Mouse (Mus musculus) frontal cortex, postnatal 10 days (tissue): ENCODE data around the gene BC049352.

Experiments used
- DNase-seq, 2 experiments: peaks; one replicate each; pipeline ENCODE4 v3.0.0; 2022; ENCODE audit warnings: low spot score in 2 of 2, mixed read lengths in 1 of 2

The BC049352 gene

DNA sequence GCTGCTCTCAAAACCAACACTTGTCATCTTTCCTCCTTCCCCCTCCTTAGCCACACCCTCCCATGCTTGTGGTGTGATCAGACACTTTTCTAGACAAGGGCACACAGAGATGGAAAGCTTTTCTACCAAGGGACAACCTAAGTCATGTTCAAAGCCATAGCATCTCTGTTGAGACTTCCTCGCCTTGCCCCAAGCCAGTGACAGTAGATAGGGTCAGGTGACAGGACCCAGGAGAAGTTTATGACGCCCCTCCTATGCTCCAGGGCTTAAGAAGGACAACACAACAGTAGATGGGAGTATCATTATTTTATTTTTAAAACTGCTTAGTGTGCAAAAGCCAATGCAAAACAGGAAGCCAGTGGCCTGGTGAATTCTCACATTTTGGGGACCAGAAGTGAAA is 65.7 kb downstream of the BC049352 start:
- no peak for DNase-seq

DNA sequence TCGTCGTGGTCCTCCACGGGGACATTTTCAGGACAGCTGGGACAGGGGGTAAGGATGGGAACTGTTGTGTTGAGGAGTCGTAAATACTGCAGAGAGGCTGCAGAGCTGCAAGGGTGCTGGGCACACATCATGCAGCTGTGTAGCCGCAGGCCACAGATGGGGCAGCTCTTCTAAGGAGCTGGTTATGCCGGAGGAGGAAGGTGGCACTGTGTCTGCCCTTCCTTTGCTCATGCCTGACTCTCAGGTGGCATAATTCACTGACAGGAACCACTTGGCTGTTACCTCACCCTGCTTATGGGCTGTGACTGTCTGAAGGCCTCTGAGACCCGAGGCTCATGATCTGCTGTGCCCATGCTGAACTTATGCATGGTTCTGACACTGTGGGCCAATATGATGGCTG is 68.5 kb downstream of the BC049352 start:
- DNase-seq, result no peak

DNA sequence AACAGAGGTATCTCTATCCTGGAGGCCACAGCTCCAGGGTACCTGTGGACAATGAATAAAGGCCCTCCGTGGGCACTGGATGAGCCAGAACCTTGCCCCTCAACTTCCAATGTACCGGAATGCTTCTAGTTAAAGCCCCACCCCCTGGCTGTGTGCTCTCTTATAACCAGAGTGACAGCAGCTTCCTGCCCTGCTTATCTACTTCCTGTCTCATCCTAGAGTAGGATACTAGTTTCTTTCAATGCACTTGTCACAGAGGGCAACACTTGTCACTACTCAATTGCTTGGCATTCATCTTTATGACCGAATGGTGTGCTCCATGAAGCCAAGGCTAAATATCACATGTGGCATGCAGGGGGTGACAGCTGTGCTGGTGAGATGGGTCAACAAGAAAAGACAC is 69.5 kb downstream of the BC049352 start:
- no peak for DNase-seq

DNA sequence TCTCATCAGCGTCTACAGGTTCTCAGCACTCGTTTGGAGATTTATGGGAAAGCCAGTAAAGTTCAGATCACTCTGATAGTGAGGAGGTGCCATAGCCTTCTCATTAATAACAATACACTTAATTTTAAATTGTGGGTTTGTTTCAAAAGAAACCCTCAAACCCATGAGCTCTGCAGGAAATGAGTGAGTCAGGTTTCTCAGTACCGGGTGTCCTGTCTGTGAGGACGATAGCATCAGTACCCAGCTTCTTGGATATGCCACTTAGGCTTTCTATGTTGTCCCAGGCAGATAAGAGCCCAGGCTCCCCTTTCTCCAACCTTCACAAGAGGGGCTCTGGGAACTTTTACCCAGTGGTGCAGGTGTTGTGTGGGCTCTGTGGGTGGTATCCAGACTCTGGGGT is 70.2 kb downstream of the BC049352 start:
- no peak for DNase-seq

DNA sequence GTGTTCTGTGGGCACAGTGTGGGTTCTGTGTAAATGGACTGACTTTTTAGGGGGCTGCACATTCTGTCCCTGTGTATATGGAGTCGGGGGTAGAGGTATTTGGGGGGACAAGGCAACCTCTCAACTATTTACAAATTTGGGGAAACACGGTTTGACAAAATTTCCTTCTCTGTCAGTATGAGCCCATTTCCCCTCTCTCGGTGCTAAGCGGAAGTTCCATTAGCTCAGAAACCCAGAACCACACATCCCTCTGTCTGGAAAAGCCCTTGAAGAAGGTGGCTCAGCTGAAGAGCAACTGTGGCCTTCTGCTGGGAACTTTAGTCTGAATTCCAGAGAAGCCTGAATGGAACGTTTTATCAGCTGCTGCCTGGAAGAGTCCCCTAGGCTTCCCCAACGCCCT is 70.6 kb downstream of the BC049352 start:
- no peak for DNase-seq

DNA sequence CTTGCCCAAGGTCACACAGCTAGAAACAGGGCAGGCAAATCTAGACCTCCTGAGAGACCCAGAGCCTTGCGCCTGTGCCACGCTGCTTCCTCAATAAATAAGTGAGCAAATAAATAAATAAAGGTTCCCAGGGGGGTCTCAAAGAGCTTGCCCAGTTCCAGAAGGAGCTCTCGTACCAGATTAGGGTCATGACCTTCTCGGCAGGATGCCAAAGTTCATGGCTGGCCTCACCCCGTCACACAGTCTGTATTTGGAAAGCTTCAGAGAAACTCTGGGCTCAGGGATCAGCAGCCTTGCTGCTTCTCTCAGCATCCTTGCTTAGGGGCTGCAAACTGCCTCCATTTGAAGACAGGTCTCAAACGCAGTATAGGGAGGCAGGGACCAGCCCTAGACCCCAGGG is 72.2 kb downstream of the BC049352 start:
- no peak for DNase-seq

DNA sequence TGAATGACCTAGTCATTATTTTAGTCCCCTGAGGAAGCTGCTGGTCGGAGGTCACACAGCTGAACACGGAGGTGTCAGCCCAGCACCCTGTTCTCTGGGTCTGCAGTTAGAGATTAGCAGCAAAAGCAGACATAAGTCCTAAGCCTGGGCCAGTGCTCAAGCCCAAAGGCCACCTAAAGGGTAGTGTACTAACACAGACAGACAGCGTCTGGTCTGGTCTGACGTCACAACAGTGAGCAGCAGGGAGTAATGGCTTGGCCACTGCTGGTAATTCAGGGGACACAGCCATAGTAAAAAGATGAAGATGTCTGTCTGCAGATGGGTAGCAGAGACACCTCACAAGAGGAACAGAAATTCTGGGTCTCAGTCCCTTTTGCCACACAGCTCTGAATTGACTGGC is 72.8 kb downstream of the BC049352 start:
- DNase-seq, result no peak

DNA sequence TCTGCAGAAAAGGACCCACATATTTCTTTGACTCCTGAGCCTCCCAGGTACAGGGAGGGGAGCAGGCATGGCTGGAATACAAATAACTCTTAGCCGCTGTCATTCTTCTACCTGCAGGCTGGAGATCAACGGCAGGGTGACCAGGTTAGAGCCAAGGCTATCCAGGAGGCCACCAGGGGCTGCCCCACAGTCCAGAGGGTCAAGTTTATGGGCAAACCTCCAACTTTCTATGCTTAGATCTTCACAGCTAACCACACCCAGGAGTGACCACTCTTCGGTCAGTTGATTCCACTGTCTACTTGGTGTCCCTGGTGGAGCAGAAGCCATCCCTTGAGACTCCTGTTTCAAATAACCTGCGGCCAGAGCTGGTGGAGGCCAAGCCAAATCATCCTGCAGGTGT is 73.6 kb downstream of the BC049352 start:
- no peak for DNase-seq

DNA sequence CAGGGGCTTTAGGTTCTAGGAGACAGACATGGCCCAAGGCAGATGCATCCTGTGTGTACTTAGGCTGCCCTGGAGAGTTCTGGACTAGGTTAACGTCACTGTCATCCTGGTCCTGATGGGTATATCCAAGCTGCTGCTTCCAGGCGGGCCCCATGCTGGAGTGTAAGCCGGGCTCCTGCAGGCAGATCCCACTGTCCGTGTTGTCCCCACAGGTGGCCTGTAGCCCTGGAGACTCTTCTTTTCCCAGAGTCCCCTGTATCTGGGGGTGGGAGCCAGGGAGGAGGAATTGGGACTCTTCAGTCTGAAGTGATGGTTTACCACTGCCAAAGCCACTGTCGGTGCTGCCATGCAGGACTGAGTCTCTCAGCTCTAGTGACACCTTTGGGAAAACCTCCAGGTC is 74.2 kb downstream of the BC049352 start:
- no peak for DNase-seq

DNA sequence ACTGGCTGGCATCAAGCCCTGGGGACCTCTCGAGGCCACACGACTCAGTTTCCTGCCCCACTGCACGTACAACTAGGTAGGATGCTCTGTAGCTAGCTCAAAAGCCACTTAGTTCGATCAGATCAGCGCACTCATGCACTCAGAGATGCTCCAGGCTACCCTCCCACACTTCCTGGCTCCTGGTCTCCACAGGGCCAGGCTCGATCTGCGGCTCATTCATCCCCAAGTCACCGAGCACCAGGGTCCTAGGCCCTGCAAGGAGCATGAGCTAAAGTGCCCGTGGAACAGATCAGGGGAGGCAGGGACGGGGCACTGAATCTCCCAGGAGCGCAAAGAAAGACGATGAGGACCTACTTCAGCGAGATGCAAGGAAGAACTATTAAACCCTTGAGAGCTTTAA is 77.3 kb downstream of the BC049352 start:
- DNase-seq, result no peak

DNA sequence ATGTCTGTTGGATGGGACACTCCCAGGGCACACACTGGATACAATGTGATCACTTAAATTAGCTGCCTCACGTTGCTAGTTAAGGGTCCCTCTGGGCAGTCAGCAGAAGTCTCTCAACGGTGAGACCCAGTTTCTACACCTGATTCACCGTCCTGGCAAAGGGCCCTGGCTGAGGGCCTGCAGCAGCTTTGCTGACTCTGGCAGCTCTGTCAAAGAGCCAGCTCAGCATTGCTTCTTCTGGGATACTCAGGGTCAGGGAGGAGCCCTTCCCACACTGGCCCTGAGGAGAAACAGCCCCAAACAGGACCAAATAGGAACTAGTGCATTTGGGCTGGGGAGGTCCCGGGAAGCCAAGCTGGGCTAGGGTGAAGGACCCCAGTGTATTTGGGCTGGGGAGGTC is 79.7 kb downstream of the BC049352 start:
- no peak for DNase-seq

DNA sequence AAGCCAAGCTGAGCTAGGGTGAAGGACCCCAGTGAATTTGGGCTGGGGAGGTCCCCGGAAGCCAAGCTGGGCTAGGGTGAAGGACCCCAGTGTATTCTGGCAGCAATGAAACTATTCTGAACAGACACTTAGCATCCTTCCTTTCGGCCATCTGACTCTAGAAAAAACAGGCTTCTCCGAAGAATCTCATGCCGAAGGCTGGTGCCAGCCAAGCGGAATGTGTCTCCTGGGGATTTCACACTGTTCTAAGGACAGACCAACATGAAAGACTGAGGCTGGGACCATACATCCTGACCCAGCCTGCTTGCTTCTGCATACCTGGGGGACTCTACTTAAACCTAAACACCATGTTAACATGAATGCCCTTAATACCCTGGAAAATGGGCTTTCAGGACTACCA is 80.1 kb downstream of the BC049352 start:
- DNase-seq, result no peak

DNA sequence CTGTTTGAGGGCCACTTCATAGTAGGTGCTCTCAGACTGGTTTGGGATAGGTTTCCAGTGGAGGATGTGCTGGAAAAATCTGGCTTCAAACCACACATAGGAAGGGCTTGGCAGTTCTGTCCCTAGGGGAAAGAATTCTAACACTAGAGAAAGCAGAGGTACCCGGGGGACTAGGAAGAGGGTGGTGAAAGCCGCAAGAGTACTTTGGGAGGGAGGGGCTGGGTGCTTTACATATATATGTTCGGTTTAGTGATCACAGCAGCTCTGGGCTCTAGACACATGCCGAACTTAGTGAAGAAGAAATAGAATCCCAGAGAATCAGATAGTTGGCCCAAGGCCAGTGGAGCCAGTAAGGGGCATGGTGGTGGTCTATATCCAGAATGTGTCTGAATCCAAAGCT is 85.3 kb downstream of the BC049352 start:
- DNase-seq, result no peak

DNA sequence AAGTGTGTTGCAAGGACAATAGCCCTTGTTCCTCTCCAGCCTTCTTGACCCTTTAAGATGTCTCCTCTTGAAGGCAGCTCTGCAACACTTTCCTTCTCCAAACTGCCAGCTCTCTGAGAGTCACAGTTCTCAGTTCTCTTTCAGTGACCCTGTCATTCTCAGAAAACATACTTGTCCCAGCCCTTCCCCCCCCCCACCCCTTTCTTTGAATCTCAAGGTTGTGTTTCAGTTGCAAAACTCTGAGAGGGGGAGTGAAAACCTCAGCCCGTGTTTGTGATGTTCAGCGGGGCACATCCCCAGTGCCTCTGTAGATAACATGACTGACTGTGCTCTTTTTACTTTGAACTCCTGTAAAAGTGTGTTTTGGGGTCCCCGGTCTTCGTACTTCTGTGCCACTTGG is 86.3 kb downstream of the BC049352 start:
- DNase-seq, result no peak

DNA sequence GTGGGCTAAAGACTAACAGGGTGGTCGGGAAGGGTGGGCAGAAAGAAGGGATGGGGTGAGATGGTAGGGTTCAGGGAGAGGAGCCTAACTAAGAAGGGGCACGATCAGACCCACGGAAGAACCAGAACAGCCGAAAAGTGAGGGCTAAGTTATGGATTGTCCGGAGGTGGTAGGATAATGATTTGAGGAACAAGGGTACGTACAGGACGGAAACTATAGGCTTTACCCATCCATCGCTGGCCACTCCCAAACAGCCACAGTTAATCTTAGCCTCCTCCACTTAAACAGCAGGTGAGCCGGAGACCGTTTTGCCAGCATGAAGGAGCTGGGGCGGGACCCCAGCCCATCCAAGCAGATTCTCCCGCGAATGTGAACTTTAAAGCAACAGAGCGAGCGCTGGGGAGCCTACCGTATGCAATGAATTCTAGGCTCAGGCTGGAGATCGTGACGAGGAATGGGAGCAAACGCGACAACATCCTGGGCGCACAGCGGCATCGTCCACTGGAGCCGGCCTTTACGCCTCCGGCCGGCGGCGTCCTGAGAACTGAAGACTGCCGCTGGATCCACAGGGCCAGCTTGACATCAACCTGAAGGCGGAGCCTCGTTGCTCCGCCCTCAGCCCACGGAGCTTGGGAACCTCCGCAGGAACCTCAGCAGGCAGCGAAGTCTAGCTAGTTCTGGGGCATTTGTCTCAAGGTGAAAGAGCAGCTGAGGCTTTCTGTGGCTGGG is 87.0 kb downstream of the BC049352 start, which contains the start of gene Il10ra:
Il10ra (minus strand) TSS at position 553 of the 729 bp plus-strand sequence.
- DNase-seq, result peak in 1 of 2 experiments; percentile 27

DNA sequence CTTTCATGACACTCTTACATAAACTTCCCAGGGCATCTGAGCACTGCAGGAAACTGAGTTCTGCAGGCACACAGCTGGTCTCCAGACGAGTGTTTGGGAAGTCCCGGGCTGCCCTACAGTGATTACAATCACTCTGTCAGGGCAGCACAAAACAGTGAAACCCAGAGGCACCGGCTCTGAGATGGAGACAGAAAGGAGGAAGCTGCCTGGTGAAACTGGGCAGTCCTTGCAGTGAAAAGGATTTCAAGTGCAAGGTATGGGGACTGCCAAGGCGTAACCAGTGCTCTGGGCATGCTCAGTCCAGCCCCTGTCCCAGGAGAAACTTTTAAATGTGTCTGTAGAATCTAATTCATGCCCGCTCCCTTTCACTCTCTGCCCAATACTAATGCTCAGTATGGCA is 90.4 kb downstream of the BC049352 start:
- DNase-seq, result no peak

DNA sequence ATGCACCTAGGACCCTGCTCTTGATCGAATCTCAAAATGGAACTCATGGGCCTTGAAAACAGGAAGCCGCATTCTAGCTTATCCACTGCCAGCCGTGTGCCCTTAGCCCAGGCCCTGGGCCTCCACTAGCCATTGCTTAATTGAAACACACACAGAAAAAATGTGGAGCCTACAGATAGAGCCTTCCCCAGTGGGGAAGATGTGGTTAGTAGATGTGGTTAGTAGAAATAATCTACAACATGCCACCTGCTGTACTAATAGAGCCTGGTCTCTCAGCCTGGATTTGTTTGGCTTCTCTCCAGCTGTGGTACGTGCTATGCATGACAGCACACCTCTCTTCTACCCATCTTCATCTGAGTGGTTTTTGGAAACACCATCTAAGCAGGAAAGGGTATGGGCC is 92.4 kb downstream of the BC049352 start:
- DNase-seq, result no peak

DNA sequence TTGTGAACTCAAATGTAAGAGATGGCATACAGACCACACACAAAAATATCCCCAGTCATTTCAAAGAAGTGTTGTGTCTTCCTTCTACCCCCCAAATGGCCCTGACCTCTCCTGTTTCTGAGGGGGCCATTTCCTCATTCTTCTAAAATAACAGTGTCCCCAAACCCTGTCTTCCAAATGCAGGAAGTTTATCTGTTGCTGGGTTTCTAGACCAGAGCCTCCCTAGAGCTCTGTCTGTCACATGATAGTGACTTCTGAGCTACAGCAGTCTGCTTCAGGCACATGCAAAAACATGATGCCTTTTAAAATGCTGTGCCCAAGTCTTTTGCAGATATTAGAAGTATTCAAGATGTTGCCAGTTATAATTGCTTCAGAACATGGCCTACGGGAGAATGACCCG is 92.8 kb downstream of the BC049352 start:
- no peak for DNase-seq

DNA sequence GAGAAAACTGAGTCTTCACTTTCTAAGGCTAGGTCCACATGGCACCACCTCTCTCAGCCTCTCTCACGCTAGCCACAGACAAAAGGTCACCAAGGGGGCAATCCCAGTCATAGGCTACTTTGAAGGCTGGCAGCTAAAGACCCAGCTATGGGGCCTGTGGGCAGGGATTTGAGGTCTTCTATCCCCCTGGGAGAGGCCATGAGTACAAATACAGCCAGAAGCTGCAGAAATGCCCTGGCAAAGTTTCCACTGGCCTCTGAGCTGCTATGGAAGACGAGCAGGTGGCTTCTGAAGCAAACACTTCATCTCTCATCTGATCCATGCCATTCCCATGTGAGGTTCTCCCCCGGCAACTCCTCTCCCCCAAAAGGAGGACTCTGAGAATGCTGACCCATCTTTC is 98.3 kb downstream of the BC049352 start:
- DNase-seq, result no peak

DNA sequence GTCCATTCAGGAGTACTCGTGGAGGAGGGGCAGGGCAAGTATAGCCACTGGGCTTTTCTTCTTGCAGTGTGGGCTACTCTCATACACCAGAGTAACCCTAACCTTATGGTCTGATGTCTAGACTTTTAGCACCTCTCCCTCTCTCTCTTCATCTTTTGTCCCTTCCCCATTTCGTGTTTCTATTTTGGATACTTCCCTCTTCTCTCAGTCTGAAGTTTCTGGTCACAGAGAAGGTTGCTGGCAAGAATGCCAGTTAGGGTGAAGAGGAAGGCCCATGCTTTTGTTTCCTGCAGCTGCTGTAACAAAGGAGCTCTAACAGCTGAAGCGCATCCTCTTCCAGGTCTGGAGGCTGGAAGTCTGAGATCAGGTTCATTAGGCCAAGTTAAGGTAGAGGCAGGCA is 99.1 kb downstream of the BC049352 start:
- DNase-seq, result no peak

DNA sequence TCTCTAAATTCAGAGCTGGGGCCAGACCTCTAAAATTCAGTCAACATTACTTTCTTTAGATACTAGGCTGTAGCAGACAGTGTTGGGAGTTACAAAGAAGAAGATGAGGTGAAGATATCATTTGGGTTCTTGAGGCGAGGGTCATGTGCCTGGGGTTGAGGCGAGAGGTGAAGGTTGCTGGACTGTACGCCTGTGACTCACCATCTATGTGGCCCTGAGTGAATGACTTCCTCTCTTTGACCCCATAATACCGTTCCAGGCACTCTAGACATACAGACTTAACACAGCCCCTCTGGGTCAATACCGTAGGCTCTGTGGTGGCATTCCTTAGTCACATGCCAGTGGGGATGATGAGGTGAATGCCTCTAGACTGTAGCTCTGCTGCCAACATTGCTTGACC is 100.7 kb downstream of the BC049352 start:
- DNase-seq, result no peak

DNA sequence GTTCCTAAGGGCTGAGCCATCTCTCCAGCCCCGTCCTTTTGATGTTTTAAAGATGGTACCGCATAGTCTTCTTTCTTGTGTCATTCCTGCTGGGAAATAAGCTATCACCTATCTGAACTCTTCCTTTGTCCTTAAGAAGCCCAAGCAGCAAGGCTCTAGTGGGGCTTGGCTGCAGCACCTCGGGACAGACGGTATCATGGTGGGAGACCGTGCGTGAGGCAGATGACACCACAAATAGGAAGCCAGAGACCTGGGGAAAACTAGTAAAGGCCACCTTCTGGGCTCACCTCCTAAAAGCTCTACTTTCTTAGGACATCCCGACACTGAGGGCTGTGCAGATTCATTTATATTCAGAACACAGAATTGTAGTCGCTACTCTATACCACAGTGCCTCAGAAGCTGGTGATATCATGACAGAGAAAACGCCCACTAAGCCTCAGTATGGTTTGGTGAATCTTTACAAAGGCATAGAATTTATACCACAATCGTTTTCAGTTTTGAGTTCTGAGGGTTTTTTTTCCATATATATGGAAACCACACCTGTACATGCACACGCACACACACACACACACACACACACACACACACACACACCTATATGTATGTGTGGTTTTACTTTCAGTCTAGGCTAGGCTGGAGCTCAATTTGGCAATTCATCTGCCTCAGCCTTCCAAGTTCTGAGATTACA is 109.8 kb downstream of the BC049352 start:
- DNase-seq, result no peak

DNA sequence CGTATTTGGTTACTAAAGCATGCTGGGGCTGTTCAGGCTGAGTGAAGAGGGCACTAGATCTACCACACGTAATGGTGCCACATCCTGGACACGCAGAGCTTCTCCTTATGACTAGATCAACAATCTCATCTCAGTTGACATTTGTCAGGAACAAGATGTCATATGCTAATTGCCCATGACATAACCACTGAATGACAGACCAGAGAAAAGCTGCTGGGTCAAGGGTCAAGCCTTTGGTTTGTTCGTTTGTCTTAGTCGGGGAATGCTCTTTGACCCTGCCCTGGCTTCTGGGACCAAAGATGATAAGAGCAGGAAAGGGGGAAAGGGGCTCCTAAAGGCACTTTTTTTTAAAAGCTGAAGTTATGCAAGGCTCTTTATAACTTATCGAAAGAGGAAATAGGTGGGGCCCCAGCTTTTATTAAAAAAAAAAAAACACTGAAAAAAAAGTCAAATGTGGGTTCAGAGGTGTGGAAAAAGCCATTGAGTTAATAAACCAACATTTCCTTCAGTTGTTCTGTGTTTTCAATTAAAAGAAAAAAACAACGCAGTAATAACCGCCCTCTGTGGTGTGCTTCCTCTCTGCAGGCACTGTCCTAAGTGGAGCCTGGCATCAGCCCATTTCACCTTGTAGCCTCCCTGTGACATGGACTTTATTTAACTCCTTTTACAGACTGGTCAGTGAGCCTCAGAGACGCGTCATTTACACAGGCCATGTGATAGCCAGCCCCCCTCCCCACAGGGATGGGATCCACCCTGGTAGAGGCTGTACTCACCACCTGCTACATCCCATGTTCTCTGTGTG is 112.6 kb downstream of the BC049352 start:
- DNase-seq, result no peak
